Mouse (Mus musculus) small intestine, adult 2 months (tissue): ENCODE measurements around the gene Nprl2.

ENCODE experiments used
- CTCF ChIP-seq: fragments of 200-500 bp; IDR thresholded peaks from 2 replicates; pipeline ENCODE4 v1.5.1; 2012; ENCODE audit warnings: low read depth, mild to moderate bottlenecking, control low read depth, inconsistent platforms, low read length, moderate library complexity, mixed read lengths; ENCODE audit not compliant: insufficient replicate concordance, insufficient read length; ENCODE audit errors: extremely low read depth
- POLR2A ChIP-seq: fragments of 200-500 bp; IDR thresholded peaks from 2 replicates; pipeline ENCODE4 v1.6.1; 2012; ENCODE audit warnings: low read depth, mild to moderate bottlenecking, control low read depth, inconsistent platforms, low read length, moderate library complexity

DNA sequence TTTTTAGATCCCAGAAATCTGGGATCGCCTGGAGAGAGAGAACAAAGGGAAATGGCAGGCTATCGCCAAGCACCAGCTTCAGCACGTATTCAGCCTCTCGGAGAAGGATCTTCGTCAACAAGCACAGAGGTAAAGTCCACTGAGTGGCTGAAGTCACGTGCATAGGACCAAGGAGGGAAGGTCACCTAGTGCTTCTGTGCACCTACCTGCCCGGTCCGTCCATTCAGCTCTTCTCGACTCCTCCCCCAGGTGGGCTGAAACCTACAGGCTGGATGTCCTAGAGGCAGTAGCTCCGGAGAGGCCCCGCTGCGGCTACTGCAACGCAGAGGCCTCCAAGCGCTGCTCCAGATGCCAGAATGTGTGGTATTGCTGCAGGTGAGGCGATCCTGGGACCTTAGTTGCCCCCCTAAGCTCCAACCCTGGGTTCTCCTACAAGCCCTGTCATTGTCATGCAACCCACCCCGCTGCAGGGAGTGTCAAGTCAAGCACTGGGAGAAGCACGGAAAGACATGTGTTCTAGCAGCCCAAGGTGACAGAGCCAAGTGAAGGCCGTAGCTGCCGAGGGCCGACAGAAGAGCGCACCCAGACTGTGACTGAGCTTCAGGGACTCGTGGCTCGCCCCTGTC is 8.6 kb downstream of the Nprl2 start:
- TF ChIP-seq CTCF (no peak), POLR2A (no peak)
